Mouse (Mus musculus): Measurements from ENCODE around the gene 1520401A03Rik.

Gene 1520401A03Rik

GRCm38 (mm10) chr17:23699131-23700077, 23.2 kb downstream of the 1520401A03Rik start:
- peak; percentile 27 for DNase-seq

DNA sequence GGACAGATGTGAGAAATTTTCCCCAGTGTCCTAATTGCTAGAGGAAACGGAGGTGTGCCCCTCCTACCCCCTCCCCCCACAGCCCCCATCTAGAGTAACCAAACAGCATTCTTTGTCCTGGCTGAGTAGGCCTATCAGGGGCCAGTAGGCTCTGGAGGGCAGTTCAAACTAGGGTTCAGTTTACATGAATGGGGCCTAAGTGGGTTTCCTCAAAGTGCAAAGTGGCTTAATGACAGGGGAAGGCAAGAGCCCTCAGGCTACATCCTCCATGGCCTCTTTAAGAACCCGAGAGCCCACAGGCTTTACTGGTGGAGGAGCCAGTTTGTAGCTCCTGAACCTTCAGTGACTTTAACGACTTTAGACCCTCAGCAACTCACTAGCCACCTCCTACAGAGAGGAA, 26.8 kb downstream of the 1520401A03Rik start:
- DNase-seq, result no peak

DNA sequence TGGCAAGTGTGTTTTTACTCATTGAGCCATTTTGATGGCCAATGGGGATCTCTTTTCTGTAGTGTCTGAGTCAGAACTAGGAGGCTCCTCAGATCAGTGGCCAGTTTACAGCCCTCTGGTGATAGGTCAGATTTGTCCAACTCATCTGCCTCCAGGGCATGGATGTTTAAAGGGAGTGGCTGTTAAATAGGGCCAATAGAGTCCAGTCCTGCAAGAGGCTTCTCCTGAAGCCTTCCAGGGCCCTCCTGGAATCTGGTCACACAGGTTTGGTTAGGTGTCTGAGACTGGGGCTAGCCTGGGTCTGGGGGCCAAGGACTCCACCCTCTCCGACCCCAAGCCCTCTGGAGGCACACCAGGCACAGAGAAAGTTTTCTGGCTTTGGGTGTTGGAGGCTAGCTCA, 28.1 kb downstream of the 1520401A03Rik start:
- no peak for DNase-seq

- peak; percentile 44 for DNase-seq
These were observed 38.5 kb downstream of the 1520401A03Rik start, which contains the start of gene Cldn9 for GRCm38 (mm10) chr17:23683856-23684672. Gene Cldn9, minus strand, starts transcription at chr17:23684026.

- no peak for DNase-seq
These were observed 39.4 kb downstream of the 1520401A03Rik start for GRCm38 (mm10) chr17:23683226-23683625.

DNA sequence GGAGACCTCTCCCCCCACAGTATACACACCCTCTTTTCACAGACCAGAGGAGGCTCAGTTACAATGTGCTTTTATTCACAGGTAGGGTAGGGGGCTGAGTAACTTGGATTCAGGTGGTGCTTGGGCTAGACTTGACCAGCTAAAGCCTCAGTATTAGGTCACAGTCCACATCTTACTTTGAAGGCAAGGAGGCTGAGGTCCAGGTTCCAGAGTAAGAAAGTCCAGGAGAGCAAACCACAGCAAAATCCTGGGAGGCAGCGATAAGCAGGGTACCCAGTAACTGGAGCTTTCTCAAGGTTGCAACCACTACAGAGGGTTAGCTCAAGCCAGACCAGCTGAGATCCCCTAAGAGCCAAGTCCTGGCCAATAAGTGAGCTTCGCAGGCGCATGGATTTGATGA, 40.1 kb downstream of the 1520401A03Rik start:
- DNase-seq, result no peak

- DNase-seq, result peak; percentile 50
These were observed 40.5 kb downstream of the 1520401A03Rik start for GRCm38 (mm10) chr17:23682092-23682491.

GRCm38 (mm10) chr17:23681086-23681485, 41.5 kb downstream of the 1520401A03Rik start:
- DNase-seq, result peak; percentile 42

GRCm38 (mm10) chr17:23680336-23680735, 42.2 kb downstream of the 1520401A03Rik start:
- DNase-seq, result no peak

- DNase-seq, result no peak
These were observed 43.3 kb downstream of the 1520401A03Rik start, which contains the start of gene Cldn6 for GRCm38 (mm10) chr17:23679127-23679835. Gene Cldn6, plus strand, starts transcription at chr17:23679249.

DNA sequence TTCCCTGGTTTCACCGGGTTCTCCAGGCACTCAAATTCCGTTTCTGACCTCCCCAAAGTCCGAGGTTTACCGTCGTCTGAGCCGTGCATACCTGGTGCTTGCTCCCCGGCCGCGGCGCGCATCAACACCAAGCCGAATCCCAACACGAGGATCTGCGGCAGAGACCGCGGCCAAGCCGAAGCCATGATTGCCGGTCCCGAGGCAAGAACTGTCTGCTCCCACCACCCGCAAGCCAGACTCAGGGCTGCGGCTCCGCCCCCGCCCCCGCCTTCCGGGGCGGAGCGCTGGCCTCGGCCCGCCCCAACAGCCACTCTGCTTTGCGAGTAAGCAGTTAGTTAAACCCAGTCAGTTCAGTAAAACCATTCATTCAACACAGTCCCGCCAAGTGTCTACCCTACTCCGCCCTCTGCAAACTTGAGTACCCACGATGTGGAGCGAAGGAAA, 45.3 kb downstream of the 1520401A03Rik start, which contains the start of gene Tnfrsf12a:
Gene Tnfrsf12a, minus strand, starts transcription at position 233 of the 444 bp plus-strand sequence.
- DNase-seq, result peak; percentile 87

GRCm38 (mm10) chr17:23676473-23677031, 46.0 kb downstream of the 1520401A03Rik start:
- DNase-seq, result no peak

GRCm38 (mm10) chr17:23675564-23676281, 46.9 kb downstream of the 1520401A03Rik start:
- peak; percentile 49 for DNase-seq

- DNase-seq, result peak; percentile 43
These were observed 47.5 kb downstream of the 1520401A03Rik start for GRCm38 (mm10) chr17:23675127-23675526.

- DNase-seq, result peak; percentile 52
These were observed 48.2 kb downstream of the 1520401A03Rik start for GRCm38 (mm10) chr17:23674271-23674952.

- DNase-seq, result peak; percentile 97
These were observed 49.0 kb downstream of the 1520401A03Rik start, which contains the start of the genes Hcfc1r1 and Thoc6 for GRCm38 (mm10) chr17:23673424-23674073. Gene Hcfc1r1, plus strand, starts transcription at chr17:23673596. Gene Thoc6, minus strand, starts transcription at chr17:23673882.

DNA sequence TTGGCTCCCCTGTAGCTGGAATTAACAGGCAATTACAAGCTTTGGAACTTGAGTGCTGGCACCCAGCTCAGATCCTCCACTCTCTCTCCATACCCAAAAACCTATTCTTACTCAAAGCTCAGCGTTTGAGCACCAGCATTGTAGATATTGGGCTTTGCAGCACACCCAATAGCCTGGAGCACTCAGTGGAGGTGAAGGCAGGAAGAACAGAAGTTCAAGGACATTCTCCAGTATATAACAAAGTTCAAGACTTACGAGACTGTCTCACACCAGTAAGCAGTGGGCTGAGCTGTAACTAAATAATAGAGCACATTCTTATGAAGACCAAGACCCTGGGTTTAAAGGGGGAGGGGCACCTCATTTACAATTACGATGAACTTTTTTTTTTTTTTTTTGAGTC, 49.8 kb downstream of the 1520401A03Rik start:
- DNase-seq, result no peak

DNA sequence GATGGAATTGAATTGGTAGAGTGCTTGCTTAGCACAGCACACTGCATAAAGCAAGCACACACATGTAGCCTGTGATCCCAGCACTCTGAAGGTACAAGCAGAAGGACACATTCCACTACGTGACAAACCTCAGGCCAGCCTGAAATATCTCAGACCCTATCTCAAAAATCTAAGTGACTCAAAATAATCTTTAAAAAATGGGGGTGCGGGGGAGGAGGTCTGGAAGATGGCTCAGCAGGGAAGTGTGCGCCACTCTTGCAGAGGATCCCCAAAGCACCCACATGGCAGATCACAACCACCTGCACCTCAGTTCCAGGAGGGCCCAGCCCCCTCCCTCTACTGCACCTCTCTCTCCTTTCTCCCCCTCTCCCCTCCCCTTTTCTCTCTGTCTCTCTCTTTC, 51.1 kb downstream of the 1520401A03Rik start:
- no peak for DNase-seq

DNA sequence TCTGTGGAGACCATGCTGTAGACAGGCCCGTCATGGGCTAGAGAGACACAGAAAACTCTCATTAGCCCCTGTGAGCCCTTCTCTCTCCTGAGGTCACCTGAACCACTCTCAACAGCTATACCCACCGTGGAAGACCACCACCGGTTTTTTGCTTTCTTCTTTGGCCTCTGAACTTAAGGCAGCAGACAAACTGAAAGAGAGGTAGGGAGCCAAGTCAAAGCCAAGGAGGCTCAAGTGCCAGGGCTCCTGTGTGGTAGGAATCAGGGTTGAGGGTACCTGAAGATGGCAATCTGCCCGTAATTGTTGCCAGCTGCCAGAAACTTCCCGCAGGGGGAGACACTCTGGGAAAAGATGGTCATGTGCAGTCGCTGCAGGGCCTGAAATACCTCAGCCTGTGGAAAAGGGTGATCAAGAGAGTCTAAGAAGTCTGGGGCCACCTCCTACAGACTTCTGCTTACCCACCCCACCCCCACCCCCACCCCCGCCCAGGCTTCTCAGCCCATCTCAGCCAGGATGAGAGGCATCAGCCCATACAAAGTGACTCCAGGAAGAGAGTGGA, 52.0 kb downstream of the 1520401A03Rik start:
- DNase-seq, result no peak

GRCm38 (mm10) chr17:23665511-23665910, 57.1 kb downstream of the 1520401A03Rik start:
- DNase-seq, result no peak
